Mouse (Mus musculus) erythroblast, adult 5-6 weeks (primary cell): ENCODE measurements around the gene Spock1. TPM values are rescaled to one million over a fixed set of nuclear protein-coding genes. Genes with fewer than 3 reads are reported as not detected.
"Not testable (repeated sequence)": the region's sequence is repeated elsewhere in the genome, so short reads cannot be mapped to it uniquely, and the experiment has no call there.

Experiments
- ATAC-seq: replicated peaks from 2 replicates; pipeline ENCODE4 v1.8.0; 2016; ENCODE audit warnings: moderate number of reproducible peaks, mild to moderate bottlenecking, moderate TSS enrichment, inconsistent platforms; ENCODE audit not compliant: poor library complexity, low FRiP score, severe bottlenecking
- total RNA-seq, 2 experiments: library from RNA; stranded (forward) in 1 of 2; stranded (reverse) in 1 of 2; fragments of 150-400 nt in 1 of 2; fragments of 200-764, 138-1000 nt in 1 of 2; gene quantifications; 2 replicates each; pipeline versions ENCODE4 v1.2.3 to v1.2.4; 2015 to 2017; ENCODE audit warnings: low replicate concordance in 2 of 2

Gene Spock1
- total RNA-seq, 2 experiments from 2014 or later = not detected

- ATAC-seq = no peak
Measured at GRCm38 (mm10) chr13:57628218-57628617, 279.9 kb downstream of the Spock1 start.

- no peak for ATAC-seq
Measured at GRCm38 (mm10) chr13:57626434-57626833, 281.7 kb downstream of the Spock1 start.

- ATAC-seq = no peak
Measured at GRCm38 (mm10) chr13:57623909-57624481, 284.1 kb downstream of the Spock1 start.

- ATAC-seq = no peak
Measured at GRCm38 (mm10) chr13:57619079-57619768, 288.9 kb downstream of the Spock1 start.

- no peak for ATAC-seq
Measured at GRCm38 (mm10) chr13:57611326-57612171, 296.6 kb downstream of the Spock1 start.

- no peak for ATAC-seq
Measured at GRCm38 (mm10) chr13:57609946-57610345, 298.2 kb downstream of the Spock1 start.

GRCm38 (mm10) chr13:57604437-57604836 lies 303.7 kb downstream of the Spock1 start:
- no peak for ATAC-seq

GRCm38 (mm10) chr13:57603226-57603625 lies 304.9 kb downstream of the Spock1 start:
- ATAC-seq = no peak

GRCm38 (mm10) chr13:57595761-57596051 lies 312.4 kb downstream of the Spock1 start:
- ATAC-seq = no peak

GRCm38 (mm10) chr13:57595032-57595760 lies 312.9 kb downstream of the Spock1 start:
- ATAC-seq = no peak

GRCm38 (mm10) chr13:57589338-57589914 lies 318.7 kb downstream of the Spock1 start:
- ATAC-seq = not testable (repeated sequence)

GRCm38 (mm10) chr13:57588558-57589273 lies 319.4 kb downstream of the Spock1 start:
- no peak for ATAC-seq

- no peak for ATAC-seq
Measured at GRCm38 (mm10) chr13:57585131-57585530, 323.0 kb downstream of the Spock1 start.

- no peak for ATAC-seq
Measured at GRCm38 (mm10) chr13:57582314-57582976, 325.7 kb downstream of the Spock1 start.

- ATAC-seq = no peak
Measured at GRCm38 (mm10) chr13:57577541-57578244, 330.4 kb downstream of the Spock1 start.

GRCm38 (mm10) chr13:57573501-57573900 lies 334.6 kb downstream of the Spock1 start:
- ATAC-seq = no peak

GRCm38 (mm10) chr13:57568404-57568803 lies 339.7 kb downstream of the Spock1 start:
- ATAC-seq = no peak

GRCm38 (mm10) chr13:57555186-57555585 lies 352.9 kb downstream of the Spock1 start:
- ATAC-seq = no peak
